Mouse (Mus musculus) Muller cell, postnatal 12 days (primary cell): ENCODE data around the gene Olfr721-ps1.

Source experiments
- DNase-seq: peaks from one replicate; pipeline ENCODE4 v3.0.0-alpha.2; 2015; ENCODE audit errors: inconsistent ontology term

Gene Olfr721-ps1

GRCm38 (mm10) chr14:14400998-14401397 is at the start of gene Olfr721-ps1:
Gene Olfr721-ps1 (plus strand): TSS chr14:14401298.
- no peak for DNase-seq

- DNase-seq: no peak
Observed at GRCm38 (mm10) chr14:14351721-14352590, 49.1 kb upstream of the Olfr721-ps1 start.

GRCm38 (mm10) chr14:14352606-14353005 is 48.5 kb upstream of the Olfr721-ps1 start:
- DNase-seq: no peak

GRCm38 (mm10) chr14:14353081-14353732 is 47.9 kb upstream of the Olfr721-ps1 start:
- no peak for DNase-seq

GRCm38 (mm10) chr14:14353740-14354510 is 47.2 kb upstream of the Olfr721-ps1 start:
- no peak for DNase-seq

- DNase-seq: no peak
Observed at GRCm38 (mm10) chr14:14354511-14355359, 46.4 kb upstream of the Olfr721-ps1 start.

- DNase-seq: no peak
Observed at GRCm38 (mm10) chr14:14355360-14355646, 45.8 kb upstream of the Olfr721-ps1 start.

- DNase-seq: no peak
Observed at GRCm38 (mm10) chr14:14395535-14395934, 5.6 kb upstream of the Olfr721-ps1 start.

GRCm38 (mm10) chr14:14436078-14436658 is 35.1 kb downstream of the Olfr721-ps1 start:
- DNase-seq: no peak
